14 mouse cellular contexts compared by ENCODE assay signal in the genomic region with DNA sequence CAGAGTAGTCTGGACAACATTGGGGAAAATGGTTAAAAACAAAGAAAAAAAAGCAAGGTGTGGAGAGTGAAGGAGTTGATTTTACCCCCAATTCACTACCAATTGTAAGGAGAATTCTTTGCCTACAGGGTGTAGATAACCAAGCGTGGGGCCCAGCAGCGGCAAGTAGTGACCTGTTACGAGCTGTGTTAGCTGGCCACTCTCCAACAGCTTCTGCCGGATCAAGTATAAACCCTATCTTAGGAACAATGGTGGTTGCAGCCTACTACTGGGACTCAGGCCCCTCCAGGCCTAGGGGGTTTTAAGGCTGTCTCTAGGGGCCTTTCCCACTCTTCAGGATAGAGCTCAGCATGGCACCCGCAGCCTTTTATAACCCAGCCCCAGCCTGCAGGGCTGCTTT. TPM values are rescaled to one million over a fixed set of nuclear protein-coding genes. Genes with fewer than 3 reads are reported as not detected.
DNase-seq lines count a peak whose midpoint lies in the region; ATAC-seq and TF ChIP-seq lines count a peak whose summit lies in the region.
"Had no signal": no experiment of that assay in that cellular context is flagged by ENCODE, and none has a peak within 500 bp of the region (broad histone marks: within the 10 kb centered on the region; RNA-seq: fewer than 3 reads in every experiment).

No protein-coding gene starts in this region.

- H3K4me3 ChIP-seq in heart, embryonic 14.5 days (ENCODE audit: control insufficient read depth in 1 of 2, insufficient read depth in 1 of 2, low read depth in 1 of 2, low read length in 2 of 2): no peak overlapping the region
- H3K4me3 ChIP-seq in lung, embryonic 14.5 days (ENCODE audit: low read depth, low read length): no peak overlapping the region
- H3K4me3 ChIP-seq in embryonic facial prominence, embryonic 13.5 days: no peak overlapping the region
- no peak overlapping the region for H3K4me3 ChIP-seq in midbrain, embryonic 14.5 days (replicated peaks; ENCODE audit: low read depth, low read length)

- intact Hi-C loops in heart, postnatal 36 days (cut with DNase I): no loop called here

- 28% methylated on average over 5 of the region's 5 CpGs for WGBS in heart, embryonic 14.5 days
- WGBS in lung, embryonic 14.5 days: 46% methylated on average over 5 of the region's 5 CpGs
- 54% methylated on average over 5 of the region's 5 CpGs for WGBS in embryonic facial prominence, embryonic 13.5 days
- WGBS in midbrain, embryonic 14.5 days: 61% methylated on average over 5 of the region's 5 CpGs

- no peaks in the 10 kb centered on the region for H3K36me3 ChIP-seq in heart, embryonic 14.5 days (ENCODE audit: control insufficient read depth, insufficient read depth, low read length)
- H3K36me3 ChIP-seq in lung, embryonic 14.5 days (ENCODE audit: insufficient read depth): no peaks in the 10 kb centered on the region
- no peaks in the 10 kb centered on the region for H3K36me3 ChIP-seq in embryonic facial prominence, embryonic 13.5 days
- no peaks in the 10 kb centered on the region for H3K36me3 ChIP-seq in midbrain, embryonic 14.5 days (ENCODE audit: control insufficient read depth, insufficient read depth, low read length)

- no peaks in the 10 kb centered on the region for H3K27me3 ChIP-seq in heart, embryonic 14.5 days (ENCODE audit: control insufficient read depth, insufficient read depth, low read length)
- no peaks in the 10 kb centered on the region for H3K27me3 ChIP-seq in lung, embryonic 14.5 days (ENCODE audit: insufficient read depth, low read length)
- no peaks in the 10 kb centered on the region for H3K27me3 ChIP-seq in embryonic facial prominence, embryonic 13.5 days
- H3K27me3 ChIP-seq in midbrain, embryonic 14.5 days (ENCODE audit: control insufficient read depth, insufficient read depth, low read length): no peaks in the 10 kb centered on the region
- H3K27me3 ChIP-seq: Patski had no signal

- TF ChIP-seq CTCF in lung, embryonic 14.5 days (IDR thresholded peaks at IDR 0.05; ENCODE audit: low read depth): no peak

- H3K9ac ChIP-seq in heart, embryonic 14.5 days (ENCODE audit: low read length): peak overlapping the region; percentile 54
- H3K9ac ChIP-seq in lung, embryonic 14.5 days: no peak overlapping the region
- no peak overlapping the region for H3K9ac ChIP-seq in embryonic facial prominence, embryonic 13.5 days
- no peak overlapping the region for H3K9ac ChIP-seq in midbrain, embryonic 14.5 days (replicated peaks; ENCODE audit: low read length)

- DNase-seq in heart, postnatal 36 days: no peak
- DNase-seq in lung, embryonic 14.5 days: peak; percentile 28
- no peak for DNase-seq in lung, adult 18-20 months
- DNase-seq in midbrain, embryonic 14.5 days: no peak
- no peak for DNase-seq in ovary, postnatal 10 days (ENCODE audit: low spot score)
- DNase-seq: kidney, postnatal 4 days had no signal

- peaks cover 16 to 36% of the 10 kb centered on the region in 2 experiments for H3K4me1 ChIP-seq in heart, embryonic 14.5 days (ENCODE audit: control insufficient read depth in 2 of 2, insufficient read depth in 2 of 2, low read length in 2 of 2)
- peaks cover 8% of the 10 kb centered on the region; the same call in 1 of the 2 replicates for H3K4me1 ChIP-seq in lung, embryonic 14.5 days (ENCODE audit: insufficient read depth)
- peaks cover 19% of the 10 kb centered on the region for H3K4me1 ChIP-seq in embryonic facial prominence, embryonic 13.5 days
- peaks cover 8% of the 10 kb centered on the region; the same call in 1 of the 2 replicates for H3K4me1 ChIP-seq in midbrain, embryonic 14.5 days (ENCODE audit: control insufficient read depth, insufficient read depth, low read length)

- no peak for ATAC-seq in heart, embryonic 14.5 days (ENCODE audit: insufficient number of reproducible peaks, insufficient read depth, low FRiP score, low read depth)
- no peak for ATAC-seq in lung, embryonic 14.5 days (ENCODE audit: insufficient read depth)
- ATAC-seq in embryonic facial prominence, embryonic 13.5 days (ENCODE audit: insufficient number of reproducible peaks, insufficient read depth, low FRiP score, low TSS enrichment, low read depth): no peak
- peak; percentile 23 for ATAC-seq in megakaryocyte-erythroid progenitor cell, adult 5-6 weeks (replicated peaks; ENCODE audit: low FRiP score, low TSS enrichment, poor library complexity, severe bottlenecking)
- no peak for ATAC-seq in midbrain, embryonic 14.5 days (ENCODE audit: low FRiP score, low TSS enrichment)
- ATAC-seq: Patski had no signal

- peak overlapping the region; percentile 86 to 88 for H3K27ac ChIP-seq in heart, embryonic 14.5 days (replicated peaks in 1 of 2; ENCODE audit: control insufficient read depth in 1 of 2, insufficient read depth in 1 of 2, low read depth in 2 of 2, low read length in 2 of 2)
- peak overlapping the region; percentile 36; the same call in 1 of the 2 replicates for H3K27ac ChIP-seq in lung, embryonic 14.5 days (ENCODE audit: low read depth)
- H3K27ac ChIP-seq in embryonic facial prominence, embryonic 13.5 days: peak overlapping the region; percentile 62
- no peak overlapping the region for H3K27ac ChIP-seq in midbrain, embryonic 14.5 days (replicated peaks; ENCODE audit: low read depth, low read length)

- peak overlapping the region; percentile 27 for H3K4me2 ChIP-seq in heart, embryonic 14.5 days (ENCODE audit: low read length)
- no peak overlapping the region for H3K4me2 ChIP-seq in lung, embryonic 14.5 days
- no peak overlapping the region for H3K4me2 ChIP-seq in embryonic facial prominence, embryonic 13.5 days
- H3K4me2 ChIP-seq in midbrain, embryonic 14.5 days (ENCODE audit: low read length): no peak overlapping the region
- H3K4me2 ChIP-seq: midbrain, embryonic 11.5 days had no signal

- no peaks in the 10 kb centered on the region for H3K9me3 ChIP-seq in heart, embryonic 14.5 days (ENCODE audit: control insufficient read depth, low read length)
- H3K9me3 ChIP-seq in lung, embryonic 14.5 days (ENCODE audit: low read depth, low read length): no peaks in the 10 kb centered on the region
- H3K9me3 ChIP-seq in embryonic facial prominence, embryonic 13.5 days: no peaks in the 10 kb centered on the region
- no peaks in the 10 kb centered on the region for H3K9me3 ChIP-seq in midbrain, embryonic 14.5 days (ENCODE audit: control insufficient read depth, low read length)

RNA-seq across cellular contexts. Expression of gene Hsp90ab1, which starts 5.2 kb away (rescaled TPM):
- polyA plus RNA-seq in heart, embryonic 14.5 days (2014; fragmentation: Nextera tagmentation; extraction: Ambion mirVana): 1,215 and 1,233 TPM in 2 replicates
- 1,000 to 10,000 TPM; 1,126 to 1,337 TPM for total RNA-seq in heart, postnatal 36 days (2021)
- polyA plus RNA-seq in lung, embryonic 14.5 days (2014; fragmentation: Nextera tagmentation; extraction: Ambion mirVana): 1,512 and 1,564 TPM in 2 replicates
- polyA plus RNA-seq in embryonic facial prominence, embryonic 13.5 days (2015; fragmentation: Nextera tagmentation; extraction: Ambion mirVana): 1,480 and 1,606 TPM in 2 replicates
- 1,847 and 1,911 TPM in 2 replicates for total RNA-seq in megakaryocyte-erythroid progenitor cell, adult 5-6 weeks (2014; fragmentation: Nextera tagmentation)
- total RNA-seq in megakaryocyte-erythroid progenitor cell, adult 5-6 weeks (2017): 2,660 and 3,319 TPM in 2 replicates
- polyA plus RNA-seq in midbrain, embryonic 14.5 days (2014; fragmentation: Nextera tagmentation; extraction: Ambion mirVana): 1,248 and 1,388 TPM in 2 replicates

RNA-seq across cellular contexts. Expression of gene Slc35b2, which starts 14.6 kb away (rescaled TPM):
- 91.3 and 92.4 TPM in 2 replicates for polyA plus RNA-seq in heart, embryonic 14.5 days (2014; fragmentation: Nextera tagmentation; extraction: Ambion mirVana)
- 10 to 100 TPM; 27.6 to 32.7 TPM for total RNA-seq in heart, postnatal 36 days (2021)
- polyA plus RNA-seq in lung, embryonic 14.5 days (2014; fragmentation: Nextera tagmentation; extraction: Ambion mirVana): 130 and 137 TPM in 2 replicates
- polyA plus RNA-seq in embryonic facial prominence, embryonic 13.5 days (2015; fragmentation: Nextera tagmentation; extraction: Ambion mirVana): 104 and 122 TPM in 2 replicates
- 46.9 and 74.5 TPM in 2 replicates for total RNA-seq in megakaryocyte-erythroid progenitor cell, adult 5-6 weeks (2014; fragmentation: Nextera tagmentation)
- total RNA-seq in megakaryocyte-erythroid progenitor cell, adult 5-6 weeks (2017): 27.7 and 60.3 TPM in 2 replicates
- polyA plus RNA-seq in midbrain, embryonic 14.5 days (2014; fragmentation: Nextera tagmentation; extraction: Ambion mirVana): 73.0 and 77.1 TPM in 2 replicates

RNA-seq across cellular contexts. Expression of gene Slc29a1, which starts 21.2 kb away (rescaled TPM):
- polyA plus RNA-seq in heart, embryonic 14.5 days (2014; fragmentation: Nextera tagmentation; extraction: Ambion mirVana): 84.7 and 87.8 TPM in 2 replicates
- 10 to 100 TPM; 66.7 to 73.5 TPM for total RNA-seq in heart, postnatal 36 days (2021)
- polyA plus RNA-seq in lung, embryonic 14.5 days (2014; fragmentation: Nextera tagmentation; extraction: Ambion mirVana): 75.4 and 82.2 TPM in 2 replicates
- 69.8 and 77.4 TPM in 2 replicates for polyA plus RNA-seq in embryonic facial prominence, embryonic 13.5 days (2015; fragmentation: Nextera tagmentation; extraction: Ambion mirVana)
- total RNA-seq in megakaryocyte-erythroid progenitor cell, adult 5-6 weeks (2014; fragmentation: Nextera tagmentation): 166 and 176 TPM in 2 replicates
- 89.2 and 171 TPM in 2 replicates for total RNA-seq in megakaryocyte-erythroid progenitor cell, adult 5-6 weeks (2017)
- polyA plus RNA-seq in midbrain, embryonic 14.5 days (2014; fragmentation: Nextera tagmentation; extraction: Ambion mirVana): 21.2 and 33.2 TPM in 2 replicates

RNA-seq across cellular contexts. Expression of gene Nfkbie, which starts 22.7 kb away (rescaled TPM):
- 2.7 and 2.9 TPM in 2 replicates for polyA plus RNA-seq in heart, embryonic 14.5 days (2014; fragmentation: Nextera tagmentation; extraction: Ambion mirVana)
- 1 to 10 TPM; 1.4 to 1.5 TPM for total RNA-seq in heart, postnatal 36 days (2021)
- 2.3 and 3.1 TPM in 2 replicates for polyA plus RNA-seq in lung, embryonic 14.5 days (2014; fragmentation: Nextera tagmentation; extraction: Ambion mirVana)
- polyA plus RNA-seq in embryonic facial prominence, embryonic 13.5 days (2015; fragmentation: Nextera tagmentation; extraction: Ambion mirVana): 4.7 TPM in 2 replicates
- total RNA-seq in megakaryocyte-erythroid progenitor cell, adult 5-6 weeks (2014; fragmentation: Nextera tagmentation): 4.2 and 6.0 TPM in 2 replicates
- total RNA-seq in megakaryocyte-erythroid progenitor cell, adult 5-6 weeks (2017): 3.2 and 3.9 TPM in 2 replicates
- polyA plus RNA-seq in midbrain, embryonic 14.5 days (2014; fragmentation: Nextera tagmentation; extraction: Ambion mirVana): 4.2 and 4.9 TPM in 2 replicates

RNA-seq across cellular contexts. Expression of gene Mymx, which starts 23.7 kb away (rescaled TPM):
- polyA plus RNA-seq in heart, embryonic 14.5 days (2014; fragmentation: Nextera tagmentation; extraction: Ambion mirVana): not detected in 2 replicates
- total RNA-seq in heart, postnatal 36 days (2021): not detected
- not detected in 2 replicates for polyA plus RNA-seq in lung, embryonic 14.5 days (2014; fragmentation: Nextera tagmentation; extraction: Ambion mirVana)
- 3.8 and 5.5 TPM in 2 replicates for polyA plus RNA-seq in embryonic facial prominence, embryonic 13.5 days (2015; fragmentation: Nextera tagmentation; extraction: Ambion mirVana)
- total RNA-seq in megakaryocyte-erythroid progenitor cell, adult 5-6 weeks (2014; fragmentation: Nextera tagmentation): not detected in 2 replicates
- total RNA-seq in megakaryocyte-erythroid progenitor cell, adult 5-6 weeks (2017): not detected in 2 replicates
- not detected in 2 replicates for polyA plus RNA-seq in midbrain, embryonic 14.5 days (2014; fragmentation: Nextera tagmentation; extraction: Ambion mirVana)
- total RNA-seq: adrenal gland, adult 18-20 months; common myeloid progenitor, adult 5-6 weeks; hematopoietic stem cell, adult 5-6 weeks had no signal
- polyA plus RNA-seq: midbrain, embryonic 11.5 days; Patski had no signal
